Mouse (Mus musculus) midbrain, embryonic 12.5 days (tissue): ENCODE measurements around the gene Sox30. TPM values are rescaled to one million over a fixed set of nuclear protein-coding genes. Genes with fewer than 3 reads are reported as not detected.

Experiments
- ATAC-seq: fragments of 200-750 bp; cut with Nextera tagmentation; 2 replicates; pipeline ENCODE4 v1.8.0; 2017; ENCODE audit warnings: low read depth, moderate TSS enrichment, moderate library complexity; ENCODE audit not compliant: low FRiP score
- H3K27ac ChIP-seq: fragments of 300-500 bp; sonication (generic); replicated peaks from 2 replicates; pipeline ENCODE4 v1.5.1; 2016; ENCODE audit warnings: mild to moderate bottlenecking
- H3K27me3 ChIP-seq: fragments of 300-500 bp; sonication (generic); 2 replicates; pipeline ENCODE4 v1.6.1; 2016; ENCODE audit warnings: mild to moderate bottlenecking
- H3K36me3 ChIP-seq: fragments of 300-500 bp; sonication (generic); 2 replicates; pipeline ENCODE4 v1.6.1; 2016
- H3K4me1 ChIP-seq: fragments of 300-500 bp; sonication (generic); 2 replicates; pipeline ENCODE4 v1.6.1; 2016
- H3K4me2 ChIP-seq: fragments of 300-500 bp; sonication (generic); replicated peaks from 2 replicates; pipeline ENCODE4 v1.6.1; 2016; ENCODE audit warnings: mild to moderate bottlenecking, moderate library complexity
- H3K4me3 ChIP-seq: fragments of 300-500 bp; sonication (generic); 2 replicates; pipeline ENCODE4 v1.5.1; 2016; ENCODE audit warnings: mild to moderate bottlenecking
- H3K9ac ChIP-seq: fragments of 300-500 bp; sonication (generic); replicated peaks from 2 replicates; pipeline ENCODE4 v1.6.1; 2016; ENCODE audit warnings: mild to moderate bottlenecking, moderate library complexity
- H3K9me3 ChIP-seq: fragments of 300-500 bp; sonication (generic); 2 replicates; pipeline ENCODE4 v1.6.1; 2016; ENCODE audit warnings: mild to moderate bottlenecking
- WGBS: fragments of 180-500 bp; shearing (Covaris S2); methylation state at CpG from one replicate; pipeline ENCODE4 v1.1.7; 2016; 5-methylcytosine and 5-hydroxymethylcytosine counted together
- polyA plus RNA-seq: library from polyadenylated mRNA; unstranded; fragments of >200 nt; fragmentation: Nextera tagmentation; extraction: Ambion mirVana; gene quantifications from 2 replicates; pipeline ENCODE4 v1.2.1, GENCODE M21; 2016

Gene Sox30
- polyA plus RNA-seq, 1 experiment from 2014 or later, result 0.37 TPM

GRCm38 (mm10) chr11:46022983-46023382 lies 42.9 kb downstream of the Sox30 start:
- no peak for ATAC-seq
- 92% methylated on average over 6 of the region's 6 CpGs for WGBS
- H3K27ac ChIP-seq, result no peak overlapping the region
- no peaks in the 10 kb centered on the region for H3K36me3 ChIP-seq
- H3K4me3 ChIP-seq, result no peak overlapping the region
- no peaks in the 10 kb centered on the region for H3K4me1 ChIP-seq
- H3K27me3 ChIP-seq, result no peaks in the 10 kb centered on the region
- H3K4me2 ChIP-seq, result no peak overlapping the region
- H3K9me3 ChIP-seq, result no peaks in the 10 kb centered on the region
- no peak overlapping the region for H3K9ac ChIP-seq

GRCm38 (mm10) chr11:46025962-46026392 lies 45.9 kb downstream of the Sox30 start:
- no peak overlapping the region for H3K4me3 ChIP-seq
- no peaks in the 10 kb centered on the region for H3K27me3 ChIP-seq
- H3K4me1 ChIP-seq, result no peaks in the 10 kb centered on the region
- H3K36me3 ChIP-seq, result no peaks in the 10 kb centered on the region
- H3K4me2 ChIP-seq, result no peak overlapping the region
- H3K9ac ChIP-seq, result no peak overlapping the region
- no peak for ATAC-seq
- WGBS, result 53% methylated on average over 7 of the region's 7 CpGs
- no peak overlapping the region for H3K27ac ChIP-seq
- no peaks in the 10 kb centered on the region for H3K9me3 ChIP-seq

GRCm38 (mm10) chr11:46027952-46028814 lies 48.1 kb downstream of the Sox30 start:
- H3K27me3 ChIP-seq, result no peaks in the 10 kb centered on the region
- H3K9ac ChIP-seq, result no peak overlapping the region
- H3K4me2 ChIP-seq, result no peak overlapping the region
- H3K27ac ChIP-seq, result no peak overlapping the region
- H3K4me1 ChIP-seq, result no peaks in the 10 kb centered on the region
- no peak overlapping the region for H3K4me3 ChIP-seq
- ATAC-seq, result no peak
- 84% methylated on average over 6 of the region's 6 CpGs for WGBS
- H3K36me3 ChIP-seq, result no peaks in the 10 kb centered on the region
- no peaks in the 10 kb centered on the region for H3K9me3 ChIP-seq

GRCm38 (mm10) chr11:46029485-46029884 lies 49.4 kb downstream of the Sox30 start:
- Histone ChIP-seq H3K4me3 (no peak overlapping the region), H3K4me1 (no peaks in the 10 kb centered on the region), H3K36me3 (no peaks in the 10 kb centered on the region), H3K27me3 (no peaks in the 10 kb centered on the region), H3K9me3 (no peaks in the 10 kb centered on the region), H3K4me2 (no peak overlapping the region), H3K27ac (no peak overlapping the region), H3K9ac (no peak overlapping the region)
- no peak for ATAC-seq
- WGBS, result 72% methylated on average over 2 of the region's 2 CpGs

GRCm38 (mm10) chr11:46030026-46030425 lies 49.9 kb downstream of the Sox30 start:
- H3K9me3 ChIP-seq, result no peaks in the 10 kb centered on the region
- ATAC-seq, result no peak
- H3K27ac ChIP-seq, result no peak overlapping the region
- H3K27me3 ChIP-seq, result no peaks in the 10 kb centered on the region
- H3K9ac ChIP-seq, result no peak overlapping the region
- no peak overlapping the region for H3K4me2 ChIP-seq
- no peak overlapping the region for H3K4me3 ChIP-seq
- no peaks in the 10 kb centered on the region for H3K4me1 ChIP-seq
- H3K36me3 ChIP-seq, result no peaks in the 10 kb centered on the region
- 54% methylated on average over 2 of the region's 2 CpGs for WGBS

- Histone ChIP-seq H3K27me3 (no peaks in the 10 kb centered on the region), H3K4me1 (no peaks in the 10 kb centered on the region), H3K27ac (no peak overlapping the region), H3K4me2 (no peak overlapping the region), H3K9me3 (no peaks in the 10 kb centered on the region), H3K36me3 (no peaks in the 10 kb centered on the region), H3K4me3 (no peak overlapping the region), H3K9ac (no peak overlapping the region)
- WGBS, result 64% methylated on average over 3 of the region's 3 CpGs
- ATAC-seq, result no peak
These were observed 51.4 kb downstream of the Sox30 start for GRCm38 (mm10) chr11:46031470-46031869.

GRCm38 (mm10) chr11:46032956-46033355 lies 52.8 kb downstream of the Sox30 start:
- Histone ChIP-seq H3K27me3 (no peaks in the 10 kb centered on the region), H3K4me2 (no peak overlapping the region), H3K27ac (no peak overlapping the region), H3K36me3 (no peaks in the 10 kb centered on the region), H3K9me3 (no peaks in the 10 kb centered on the region), H3K9ac (no peak overlapping the region), H3K4me3 (no peak overlapping the region), H3K4me1 (no peaks in the 10 kb centered on the region)
- WGBS, result 91% methylated on average over 7 of the region's 7 CpGs
- no peak for ATAC-seq

- Histone ChIP-seq H3K27me3 (no peaks in the 10 kb centered on the region), H3K4me2 (no peak overlapping the region)
- 94% methylated on average over 10 of the region's 10 CpGs for WGBS
These were observed 56.3 kb downstream of the Sox30 start for GRCm38 (mm10) chr11:46036374-46036773.

GRCm38 (mm10) chr11:46038901-46039300 lies 58.8 kb downstream of the Sox30 start:
- 79% methylated on average over 15 of the region's 15 CpGs for WGBS
- H3K4me2 ChIP-seq, result no peak overlapping the region
- H3K9ac ChIP-seq, result no peak overlapping the region
- no peak for ATAC-seq
- no peaks in the 10 kb centered on the region for H3K36me3 ChIP-seq
- H3K27ac ChIP-seq, result no peak overlapping the region
- H3K4me3 ChIP-seq, result no peak overlapping the region
- no peaks in the 10 kb centered on the region for H3K27me3 ChIP-seq
- no peaks in the 10 kb centered on the region for H3K9me3 ChIP-seq
- H3K4me1 ChIP-seq, result no peaks in the 10 kb centered on the region

More at GRCm38 (mm10) chr11:46036374-46036773, 56.3 kb downstream of the Sox30 start:
- H3K4me1 ChIP-seq, result no peaks in the 10 kb centered on the region
- no peaks in the 10 kb centered on the region for H3K36me3 ChIP-seq
- no peak overlapping the region for H3K27ac ChIP-seq
- no peaks in the 10 kb centered on the region for H3K9me3 ChIP-seq
- ATAC-seq, result no peak
- H3K9ac ChIP-seq, result no peak overlapping the region
- H3K4me3 ChIP-seq, result no peak overlapping the region

- Histone ChIP-seq H3K27ac (no peak overlapping the region), H3K4me2 (no peak overlapping the region), H3K27me3 (no peaks in the 10 kb centered on the region), H3K4me3 (no peak overlapping the region), H3K36me3 (no peaks in the 10 kb centered on the region), H3K9ac (no peak overlapping the region), H3K9me3 (no peaks in the 10 kb centered on the region), H3K4me1 (no peaks in the 10 kb centered on the region)
- 83% methylated on average over 11 of the region's 11 CpGs for WGBS
- no peak for ATAC-seq
These were observed 59.2 kb downstream of the Sox30 start for GRCm38 (mm10) chr11:46039335-46039734.

- WGBS, result 89% methylated on average over 9 of the region's 9 CpGs
- ATAC-seq, result no peak
- H3K27ac ChIP-seq, result no peak overlapping the region
- no peaks in the 10 kb centered on the region for H3K9me3 ChIP-seq
- no peak overlapping the region for H3K4me2 ChIP-seq
- H3K4me3 ChIP-seq, result no peak overlapping the region
- no peaks in the 10 kb centered on the region for H3K27me3 ChIP-seq
- H3K4me1 ChIP-seq, result no peaks in the 10 kb centered on the region
- H3K36me3 ChIP-seq, result no peaks in the 10 kb centered on the region
- no peak overlapping the region for H3K9ac ChIP-seq
These were observed 60.9 kb downstream of the Sox30 start for GRCm38 (mm10) chr11:46040841-46041556.

- Histone ChIP-seq H3K27ac (no peak overlapping the region), H3K4me2 (no peak overlapping the region), H3K9me3 (no peaks in the 10 kb centered on the region), H3K36me3 (no peaks in the 10 kb centered on the region), H3K9ac (no peak overlapping the region), H3K27me3 (no peaks in the 10 kb centered on the region), H3K4me1 (no peaks in the 10 kb centered on the region), H3K4me3 (no peak overlapping the region)
- WGBS, result 79% methylated on average over 12 of the region's 12 CpGs
- ATAC-seq, result no peak
These were observed 61.6 kb downstream of the Sox30 start for GRCm38 (mm10) chr11:46041607-46042267.
